Mouse (Mus musculus): Measurements from ENCODE around the gene Ephb1. TPM values are rescaled to one million over a fixed set of nuclear protein-coding genes. Genes with fewer than 3 reads are reported as not detected.

The Ephb1 gene
- polyA plus RNA-seq, 1 experiment, result 0.02 TPM

DNA sequence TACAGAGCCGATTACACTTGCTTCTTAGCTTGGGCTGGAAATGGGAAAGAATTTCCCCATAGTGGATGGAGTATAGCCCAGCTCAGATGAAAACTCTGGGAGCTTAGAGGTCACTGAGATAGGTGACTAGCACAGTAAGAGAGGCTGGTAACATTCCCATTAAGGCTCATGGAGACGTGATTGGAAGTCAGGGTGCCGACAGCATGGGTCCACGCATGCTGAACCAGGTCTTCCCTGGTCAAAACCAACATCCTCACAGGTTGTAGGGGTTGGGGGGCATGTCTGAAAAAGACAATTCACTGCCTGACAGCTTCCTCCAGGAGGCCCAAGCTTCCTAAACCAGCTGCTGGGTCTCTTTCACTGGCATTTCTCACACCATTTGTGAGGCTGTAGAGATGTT, 445.0 kb downstream of the Ephb1 start:
- Histone ChIP-seq H3K27me3 (ENCODE audit: control insufficient read depth, insufficient read depth, insufficient read length) (no peaks in the 10 kb centered on the region), H3K79me3 (ENCODE audit: low read depth) (no peaks in the 10 kb centered on the region), H3ac (ENCODE audit: control insufficient read depth, insufficient read length, low read depth) (no peak overlapping the region), H3K79me2 (ENCODE audit: control insufficient read depth, insufficient read depth) (no peaks in the 10 kb centered on the region), H3K36me3 (ENCODE audit: control insufficient read depth, insufficient read depth) (no peaks in the 10 kb centered on the region), H3K4me3 (ENCODE audit: insufficient read depth, poor library complexity, severe bottlenecking) (no peak overlapping the region)
- TF ChIP-seq MAX (IDR thresholded peaks at IDR 0.05) (no peak), CTCF (IDR thresholded peaks at IDR 0.05; ENCODE audit: control insufficient read depth, insufficient read depth, insufficient read length) (no peak), CEBPB (IDR thresholded peaks at IDR 0.05; ENCODE audit: low read depth) (no peak), MYOG (IDR thresholded peaks at IDR 0.05; ENCODE audit: control insufficient read depth, extremely low read depth, insufficient read length) (no peak), MYOD1 (IDR thresholded peaks at IDR 0.05; ENCODE audit: control insufficient read depth, insufficient read length, low read depth) (no peak), USF1 (IDR thresholded peaks at IDR 0.05; ENCODE audit: low read depth) (no peak), FOSL1 (IDR thresholded peaks at IDR 0.05; ENCODE audit: insufficient read depth, low read length, poor library complexity, severe bottlenecking) (no peak)

DNA sequence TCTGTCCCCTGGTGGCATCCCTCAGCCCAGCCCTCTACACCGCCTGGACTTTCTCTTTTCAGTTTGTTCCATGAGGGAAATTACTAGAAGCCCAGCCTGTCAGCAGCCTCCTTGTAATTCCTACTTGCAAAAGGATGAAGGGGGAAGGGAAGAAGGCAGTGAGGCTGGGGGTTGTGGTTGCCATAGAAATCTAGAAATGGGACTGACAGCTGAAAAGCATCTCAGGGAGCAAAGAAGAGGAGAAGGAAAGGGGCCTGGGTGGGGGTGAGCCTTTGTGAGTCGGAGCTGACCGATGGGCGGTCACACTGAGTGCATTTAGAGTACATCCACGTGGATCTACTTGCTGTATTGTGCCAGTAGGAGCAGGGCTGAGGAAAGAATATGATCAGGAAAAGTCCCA, 445.6 kb downstream of the Ephb1 start:
- Histone ChIP-seq H3ac (ENCODE audit: control insufficient read depth, insufficient read length, low read depth) (no peak overlapping the region), H3K79me2 (ENCODE audit: control insufficient read depth, insufficient read depth) (no peaks in the 10 kb centered on the region), H3K36me3 (ENCODE audit: control insufficient read depth, insufficient read depth) (no peaks in the 10 kb centered on the region), H3K79me3 (ENCODE audit: low read depth) (no peaks in the 10 kb centered on the region), H3K27me3 (ENCODE audit: control insufficient read depth, insufficient read depth, insufficient read length) (no peaks in the 10 kb centered on the region), H3K4me3 (ENCODE audit: insufficient read depth, poor library complexity, severe bottlenecking) (no peak overlapping the region)
- no peak for TF ChIP-seq MAX (IDR thresholded peaks at IDR 0.05)
- no peak for TF ChIP-seq CTCF (IDR thresholded peaks at IDR 0.05; ENCODE audit: control insufficient read depth, insufficient read depth, insufficient read length)
- TF ChIP-seq USF1 (IDR thresholded peaks at IDR 0.05; ENCODE audit: low read depth), result no peak
- no peak for TF ChIP-seq CEBPB (IDR thresholded peaks at IDR 0.05; ENCODE audit: low read depth)
- no peak for TF ChIP-seq FOSL1 (IDR thresholded peaks at IDR 0.05; ENCODE audit: insufficient read depth, low read length, poor library complexity, severe bottlenecking)
- no peak for TF ChIP-seq MYOG (IDR thresholded peaks at IDR 0.05; ENCODE audit: control insufficient read depth, extremely low read depth, insufficient read length)
- TF ChIP-seq MYOD1 (IDR thresholded peaks at IDR 0.05; ENCODE audit: control insufficient read depth, insufficient read length, low read depth), result no peak

DNA sequence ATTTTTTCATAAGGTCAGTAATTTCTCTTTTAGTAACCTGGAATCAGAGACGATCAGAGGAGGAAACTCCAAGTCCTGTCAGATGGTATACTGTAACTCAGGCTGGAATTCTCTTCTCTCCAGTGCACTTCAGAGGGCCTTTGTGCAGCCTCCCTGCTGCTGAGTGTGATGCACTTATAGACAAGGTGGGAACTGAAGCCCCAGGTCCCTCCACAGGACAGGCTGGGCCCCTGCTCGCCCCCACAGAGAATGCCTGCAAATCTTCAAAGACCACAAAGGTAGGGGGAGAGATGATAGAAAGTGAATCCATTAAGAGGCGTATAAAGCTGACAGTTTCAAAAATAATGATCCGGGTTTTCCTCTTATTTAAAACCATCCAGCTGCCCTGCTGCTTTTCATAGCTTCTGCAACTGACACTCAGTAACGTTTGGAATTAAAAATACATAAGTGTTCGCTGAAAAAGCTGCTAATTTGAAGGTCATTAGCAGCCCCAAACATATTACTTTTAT, 446.7 kb downstream of the Ephb1 start:
- no peaks in the 10 kb centered on the region for H3K36me3 ChIP-seq (ENCODE audit: control insufficient read depth, insufficient read depth)
- H3ac ChIP-seq (ENCODE audit: control insufficient read depth, insufficient read length, low read depth), result no peak overlapping the region
- TF ChIP-seq CEBPB (IDR thresholded peaks at IDR 0.05; ENCODE audit: low read depth), result no peak
- TF ChIP-seq FOSL1 (IDR thresholded peaks at IDR 0.05; ENCODE audit: insufficient read depth, low read length, poor library complexity, severe bottlenecking), result no peak
- no peak for TF ChIP-seq MYOD1 (IDR thresholded peaks at IDR 0.05; ENCODE audit: control insufficient read depth, insufficient read length, low read depth)
- TF ChIP-seq CTCF (IDR thresholded peaks at IDR 0.05; ENCODE audit: control insufficient read depth, insufficient read depth, insufficient read length), result no peak
- no peak for TF ChIP-seq USF1 (IDR thresholded peaks at IDR 0.05; ENCODE audit: low read depth)
- no peak for TF ChIP-seq MYOG (IDR thresholded peaks at IDR 0.05; ENCODE audit: control insufficient read depth, extremely low read depth, insufficient read length)
- TF ChIP-seq MAX (IDR thresholded peaks at IDR 0.05), result no peak
- no peak overlapping the region for H3K4me3 ChIP-seq (ENCODE audit: insufficient read depth, poor library complexity, severe bottlenecking)
- H3K27me3 ChIP-seq (ENCODE audit: control insufficient read depth, insufficient read depth, insufficient read length), result no peaks in the 10 kb centered on the region
- no peaks in the 10 kb centered on the region for H3K79me2 ChIP-seq (ENCODE audit: control insufficient read depth, insufficient read depth)
- no peaks in the 10 kb centered on the region for H3K79me3 ChIP-seq (ENCODE audit: low read depth)

DNA sequence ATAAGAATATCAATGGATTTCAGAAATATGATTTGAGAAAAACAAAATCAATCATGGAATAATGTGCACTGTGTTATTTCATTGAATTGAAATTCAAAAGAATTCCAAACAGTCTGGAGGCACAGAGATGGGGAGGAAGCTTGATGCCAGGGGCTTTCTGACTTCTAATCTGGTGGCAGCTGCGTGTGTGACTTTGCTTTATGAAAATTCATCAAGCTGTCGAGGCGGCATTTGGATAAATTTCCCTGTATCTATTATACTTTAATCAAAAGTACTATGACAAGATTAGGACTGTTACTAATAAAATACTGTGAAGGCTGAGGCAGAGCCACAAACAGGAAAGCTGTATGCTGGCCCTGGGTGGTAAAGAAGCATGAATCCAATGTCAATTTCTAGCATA, 451.1 kb downstream of the Ephb1 start:
- Histone ChIP-seq H3K79me2 (ENCODE audit: control insufficient read depth, insufficient read depth) (no peaks in the 10 kb centered on the region), H3K27me3 (ENCODE audit: control insufficient read depth, insufficient read depth, insufficient read length) (no peaks in the 10 kb centered on the region), H3ac (ENCODE audit: control insufficient read depth, insufficient read length, low read depth) (no peak overlapping the region), H3K4me3 (ENCODE audit: insufficient read depth, poor library complexity, severe bottlenecking) (no peak overlapping the region), H3K36me3 (ENCODE audit: control insufficient read depth, insufficient read depth) (no peaks in the 10 kb centered on the region), H3K79me3 (ENCODE audit: low read depth) (no peaks in the 10 kb centered on the region)
- TF ChIP-seq MAX (IDR thresholded peaks at IDR 0.05) (no peak), MYOD1 (IDR thresholded peaks at IDR 0.05; ENCODE audit: control insufficient read depth, insufficient read length, low read depth) (no peak)

DNA sequence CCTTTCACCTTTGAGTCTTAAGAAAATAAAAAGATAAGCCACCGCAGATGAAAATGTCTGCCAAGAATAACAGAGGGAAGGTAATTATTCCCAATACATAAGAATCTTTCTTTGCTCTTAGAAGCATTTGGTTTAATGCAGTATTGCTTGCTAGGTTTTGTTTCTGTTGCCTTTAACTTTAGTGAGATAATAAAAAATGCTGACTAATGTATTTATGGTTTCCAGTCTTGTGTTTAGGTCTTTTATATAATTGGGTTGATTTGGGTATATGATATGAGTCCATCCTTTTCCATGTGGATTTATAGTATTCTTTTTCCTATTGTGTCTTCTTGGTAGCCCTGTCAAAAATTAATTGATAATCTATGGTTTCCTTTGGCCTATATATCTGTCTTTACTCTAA, 456.6 kb downstream of the Ephb1 start:
- H3ac ChIP-seq (ENCODE audit: control insufficient read depth, insufficient read length, low read depth), result no peak overlapping the region
- H3K79me2 ChIP-seq (ENCODE audit: control insufficient read depth, insufficient read depth), result no peaks in the 10 kb centered on the region
- no peak overlapping the region for H3K4me3 ChIP-seq (ENCODE audit: insufficient read depth, poor library complexity, severe bottlenecking)
- no peak for TF ChIP-seq MYOD1 (IDR thresholded peaks at IDR 0.05; ENCODE audit: control insufficient read depth, insufficient read length, low read depth)
- no peaks in the 10 kb centered on the region for H3K36me3 ChIP-seq (ENCODE audit: control insufficient read depth, insufficient read depth)
- no peaks in the 10 kb centered on the region for H3K79me3 ChIP-seq (ENCODE audit: low read depth)
- no peaks in the 10 kb centered on the region for H3K27me3 ChIP-seq (ENCODE audit: control insufficient read depth, insufficient read depth, insufficient read length)

DNA sequence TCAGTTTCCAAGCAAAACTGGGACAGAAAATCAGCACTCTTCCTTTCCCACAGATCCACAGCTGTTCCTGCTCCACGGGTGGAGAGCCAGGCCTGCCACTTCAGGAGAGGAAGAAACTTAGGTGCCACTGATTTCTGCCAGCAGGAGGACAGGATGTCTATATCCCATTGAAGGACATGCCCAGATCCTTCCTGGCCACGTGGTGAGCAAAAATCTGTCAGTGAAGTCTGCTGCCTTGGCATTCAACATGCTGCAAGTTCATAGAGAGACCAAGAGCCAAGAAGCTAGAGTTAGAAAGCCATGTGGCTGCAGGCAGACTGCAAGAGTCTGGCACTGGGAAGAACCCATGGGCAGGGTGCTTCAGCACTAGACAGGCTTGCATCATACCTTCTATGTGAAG, 471.2 kb downstream of the Ephb1 start:
- H3ac ChIP-seq (ENCODE audit: control insufficient read depth, insufficient read length, low read depth), result no peak overlapping the region
- no peak for TF ChIP-seq MYOD1 (IDR thresholded peaks at IDR 0.05; ENCODE audit: control insufficient read depth, insufficient read length, low read depth)
- no peak for TF ChIP-seq MYOG (IDR thresholded peaks at IDR 0.05; ENCODE audit: control insufficient read depth, extremely low read depth, insufficient read length)
- no peak for TF ChIP-seq FOSL1 (IDR thresholded peaks at IDR 0.05; ENCODE audit: insufficient read depth, low read length, poor library complexity, severe bottlenecking)
- no peak for TF ChIP-seq USF1 (IDR thresholded peaks at IDR 0.05; ENCODE audit: low read depth)
- no peak for TF ChIP-seq CEBPB (IDR thresholded peaks at IDR 0.05; ENCODE audit: low read depth)
- TF ChIP-seq MAX (IDR thresholded peaks at IDR 0.05), result no peak
- TF ChIP-seq CTCF (IDR thresholded peaks at IDR 0.05; ENCODE audit: control insufficient read depth, insufficient read depth, insufficient read length), result no peak

More for the DNA sequence above, 471.2 kb downstream of the Ephb1 start:
- H3K79me3 ChIP-seq (ENCODE audit: low read depth), result no peaks in the 10 kb centered on the region
- no peaks in the 10 kb centered on the region for H3K79me2 ChIP-seq (ENCODE audit: control insufficient read depth, insufficient read depth)
- no peak overlapping the region for H3K4me3 ChIP-seq (ENCODE audit: insufficient read depth, poor library complexity, severe bottlenecking)
- no peaks in the 10 kb centered on the region for H3K36me3 ChIP-seq (ENCODE audit: control insufficient read depth, insufficient read depth)
- H3K27me3 ChIP-seq (ENCODE audit: control insufficient read depth, insufficient read depth, insufficient read length), result no peaks in the 10 kb centered on the region
